Mouse (Mus musculus): ENCODE data around the gene Exd1. TPM values are rescaled to one million over a fixed set of nuclear protein-coding genes. Genes with fewer than 3 reads are reported as not detected.

The Exd1 gene
- total RNA-seq (2014; rRNA removed; ENCODE audit: low replicate concordance) (not detected in 2 replicates), polyA plus RNA-seq (2015; fragmentation: Nextera tagmentation; extraction: Ambion mirVana) (0.03 and 0.18 TPM in 2 replicates)

GRCm38 (mm10) chr2:119547522-119548370 lies at the start of gene Exd1, which contains the start of gene Chp1:
Exd1 (minus strand) TSS chr2:119547627.
Chp1 (plus strand) TSS chr2:119547697.
- WGBS: under 1% methylated on average over 57 of the region's 57 CpGs
- Histone ChIP-seq H3K27me3 (ENCODE audit: control insufficient read depth, insufficient read depth, low read length) (no peaks in the 10 kb centered on the region), H3K4me2 (ENCODE audit: low read depth, low read length) (peak within 1 kb of the TSS; percentile 74), H3K4me1 (ENCODE audit: control insufficient read depth, insufficient read depth) (peaks cover 14% of the 10 kb centered on the region), H3K4me3 (ENCODE audit: low read depth, low read length) (peak within 1 kb of the TSS; percentile 86), H3K36me3 (replicated peaks; ENCODE audit: control insufficient read depth, insufficient read depth, low read length) (no peaks in the 10 kb centered on the region), H3K9ac (replicated peaks; ENCODE audit: low read depth, low read length) (peak within 1 kb of the TSS; percentile 84), H3K9me3 (replicated peaks; ENCODE audit: control insufficient read depth, low read length) (no peaks in the 10 kb centered on the region), H3K27ac (ENCODE audit: low read depth) (peak within 1 kb of the TSS; percentile 85)
- TF ChIP-seq EP300 (IDR thresholded peaks at IDR 0.05; ENCODE audit: low read depth) (no peak), CTCF (IDR thresholded peaks at IDR 0.05; ENCODE audit: low read depth) (no peak)
- ATAC-seq (ENCODE audit: insufficient read depth, low read depth) (peak; percentile 98), DNase-seq (ENCODE audit: low spot score) (peak; percentile 98)

GRCm38 (mm10) chr2:119596781-119597330 lies 49.4 kb upstream of the Exd1 start:
- ATAC-seq (ENCODE audit: insufficient read depth, low read depth) (no peak), DNase-seq (ENCODE audit: low spot score) (no peak)
- Histone ChIP-seq H3K9ac (replicated peaks; ENCODE audit: low read depth, low read length) (no peak overlapping the region), H3K4me1 (ENCODE audit: control insufficient read depth, insufficient read depth) (peaks cover 32% of the 10 kb centered on the region), H3K4me3 (ENCODE audit: low read depth, low read length) (no peak overlapping the region), H3K27ac (ENCODE audit: low read depth) (no peak overlapping the region; the same call in 1 of the 2 replicates), H3K4me2 (ENCODE audit: low read depth, low read length) (peak overlapping the region; percentile 80; the same call in 1 of the 2 replicates), H3K27me3 (ENCODE audit: control insufficient read depth, insufficient read depth, low read length) (no peaks in the 10 kb centered on the region), H3K36me3 (replicated peaks; ENCODE audit: control insufficient read depth, insufficient read depth, low read length) (peaks cover 52% of the 10 kb centered on the region), H3K9me3 (replicated peaks; ENCODE audit: control insufficient read depth, low read length) (no peaks in the 10 kb centered on the region)
- no peak for TF ChIP-seq EP300 (IDR thresholded peaks at IDR 0.05; ENCODE audit: low read depth)
- no peak for TF ChIP-seq CTCF (IDR thresholded peaks at IDR 0.05; ENCODE audit: low read depth)
- WGBS: 63% methylated on average over 8 of the region's 8 CpGs

- Histone ChIP-seq H3K27ac (ENCODE audit: low read depth) (peak overlapping the region; percentile 99), H3K36me3 (replicated peaks; ENCODE audit: control insufficient read depth, insufficient read depth, low read length) (peaks cover 46% of the 10 kb centered on the region), H3K9ac (replicated peaks; ENCODE audit: low read depth, low read length) (peak overlapping the region; percentile 97), H3K4me2 (ENCODE audit: low read depth, low read length) (peak overlapping the region; percentile 80), H3K4me3 (ENCODE audit: low read depth, low read length) (peak overlapping the region; percentile 86), H3K27me3 (ENCODE audit: control insufficient read depth, insufficient read depth, low read length) (no peaks in the 10 kb centered on the region), H3K4me1 (ENCODE audit: control insufficient read depth, insufficient read depth) (peaks cover 21% of the 10 kb centered on the region), H3K9me3 (replicated peaks; ENCODE audit: control insufficient read depth, low read length) (no peaks in the 10 kb centered on the region)
- WGBS: 6% methylated on average over 4 of the region's 4 CpGs
- no peak for ATAC-seq (ENCODE audit: insufficient read depth, low read depth)
- TF ChIP-seq CTCF (IDR thresholded peaks at IDR 0.05; ENCODE audit: low read depth) (no peak), EP300 (IDR thresholded peaks at IDR 0.05; ENCODE audit: low read depth) (no peak)
- DNase-seq (ENCODE audit: low spot score): no peak
Observed at GRCm38 (mm10) chr2:119595308-119595707, 47.9 kb upstream of the Exd1 start.

GRCm38 (mm10) chr2:119594113-119594981 lies 46.9 kb upstream of the Exd1 start:
- no peaks in the 10 kb centered on the region for H3K9me3 ChIP-seq (replicated peaks; ENCODE audit: control insufficient read depth, low read length)
- TF ChIP-seq CTCF (IDR thresholded peaks at IDR 0.05; ENCODE audit: low read depth) (no peak), EP300 (IDR thresholded peaks at IDR 0.05; ENCODE audit: low read depth) (peak; percentile 31; the same call in 1 of the 2 replicates)
- peaks cover 18% of the 10 kb centered on the region; the same call in 1 of the 2 replicates for H3K4me1 ChIP-seq (ENCODE audit: control insufficient read depth, insufficient read depth)
- peak overlapping the region; percentile 99 for H3K27ac ChIP-seq (ENCODE audit: low read depth)
- ATAC-seq (ENCODE audit: insufficient read depth, low read depth): peak; percentile 95
- peak overlapping the region; percentile 80 for H3K4me2 ChIP-seq (ENCODE audit: low read depth, low read length)
- under 1% methylated on average over 60 of the region's 61 CpGs for WGBS
- DNase-seq (ENCODE audit: low spot score): peak; percentile 96
- no peaks in the 10 kb centered on the region for H3K27me3 ChIP-seq (ENCODE audit: control insufficient read depth, insufficient read depth, low read length)
- H3K36me3 ChIP-seq (replicated peaks; ENCODE audit: control insufficient read depth, insufficient read depth, low read length): peaks cover 39% of the 10 kb centered on the region
- H3K9ac ChIP-seq (replicated peaks; ENCODE audit: low read depth, low read length): peak overlapping the region; percentile 97
- H3K4me3 ChIP-seq (ENCODE audit: low read depth, low read length): peak overlapping the region; percentile 86

GRCm38 (mm10) chr2:119593765-119594112 lies 46.3 kb upstream of the Exd1 start:
- H3K36me3 ChIP-seq (replicated peaks; ENCODE audit: control insufficient read depth, insufficient read depth, low read length): peaks cover 33% of the 10 kb centered on the region
- DNase-seq (ENCODE audit: low spot score): no peak
- no peaks in the 10 kb centered on the region for H3K9me3 ChIP-seq (replicated peaks; ENCODE audit: control insufficient read depth, low read length)
- peak overlapping the region; percentile 99 for H3K27ac ChIP-seq (ENCODE audit: low read depth)
- H3K9ac ChIP-seq (replicated peaks; ENCODE audit: low read depth, low read length): peak overlapping the region; percentile 97
- H3K27me3 ChIP-seq (ENCODE audit: control insufficient read depth, insufficient read depth, low read length): no peaks in the 10 kb centered on the region
- 6% methylated on average over 7 of the region's 7 CpGs for WGBS
- peak overlapping the region; percentile 86 for H3K4me3 ChIP-seq (ENCODE audit: low read depth, low read length)
- ATAC-seq (ENCODE audit: insufficient read depth, low read depth): peak; percentile 34; the same call in 1 of the 2 replicates
- H3K4me2 ChIP-seq (ENCODE audit: low read depth, low read length): peak overlapping the region; percentile 59
- no peak for TF ChIP-seq CTCF (IDR thresholded peaks at IDR 0.05; ENCODE audit: low read depth)
- H3K4me1 ChIP-seq (ENCODE audit: control insufficient read depth, insufficient read depth): peaks cover 18% of the 10 kb centered on the region; the same call in 1 of the 2 replicates

Data from heart, postnatal 0 days (tissue).